Mouse (Mus musculus): ENCODE data around the gene Zscan18.
A peak's percentile ranks its signal among the peaks of the same experiment; 100 is the strongest.
"Not testable (repeated sequence)": the region's sequence is repeated elsewhere in the genome, so short reads cannot be mapped to it uniquely, and the experiment has no call there.

The Zscan18 gene

DNA sequence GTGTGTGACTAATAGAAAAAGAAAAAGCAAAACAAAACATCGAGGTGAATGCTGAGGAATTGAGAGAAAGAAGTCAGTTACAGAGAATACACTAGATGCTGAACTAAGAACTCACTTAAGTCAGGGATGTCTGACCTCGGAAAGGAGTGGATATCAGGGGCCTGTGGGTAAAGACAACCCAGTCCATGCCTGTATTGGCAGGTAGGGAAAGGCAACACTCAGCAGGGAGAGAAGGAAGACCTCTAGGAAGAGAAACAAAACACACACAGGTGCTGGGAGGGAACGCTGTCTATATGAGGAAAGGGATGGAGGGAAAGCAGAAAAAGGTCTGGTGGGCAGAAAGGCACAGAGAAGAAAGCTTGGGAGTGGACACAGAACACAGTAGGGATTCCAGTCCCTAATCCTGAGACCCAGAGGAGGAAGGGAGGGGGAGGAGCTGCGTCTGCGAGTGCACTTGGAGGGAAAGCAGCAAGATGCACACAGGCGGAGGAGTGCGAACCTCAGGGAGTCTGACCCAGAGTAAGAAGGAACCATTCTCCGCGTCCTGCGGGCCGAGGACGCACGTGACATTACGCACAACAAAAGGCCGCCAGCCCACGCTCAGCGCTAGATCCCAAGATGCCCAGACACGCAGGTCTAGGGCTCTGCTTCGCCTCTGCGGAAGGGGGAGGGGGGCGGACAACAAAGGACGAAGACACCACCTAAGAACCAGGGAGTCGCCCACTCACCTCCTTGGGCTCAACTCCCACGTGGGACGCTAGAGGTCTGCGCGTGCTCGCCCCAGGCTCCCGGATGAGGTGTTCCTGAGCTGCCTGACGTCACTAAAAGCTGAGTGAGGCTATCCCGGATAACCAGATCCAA lies at the start of gene Zscan18:
TSS of gene Zscan18 (minus strand) at position 770 of the 861 bp plus-strand sequence.
- DNase-seq (ENCODE audit: low read depth) = no peak

DNA sequence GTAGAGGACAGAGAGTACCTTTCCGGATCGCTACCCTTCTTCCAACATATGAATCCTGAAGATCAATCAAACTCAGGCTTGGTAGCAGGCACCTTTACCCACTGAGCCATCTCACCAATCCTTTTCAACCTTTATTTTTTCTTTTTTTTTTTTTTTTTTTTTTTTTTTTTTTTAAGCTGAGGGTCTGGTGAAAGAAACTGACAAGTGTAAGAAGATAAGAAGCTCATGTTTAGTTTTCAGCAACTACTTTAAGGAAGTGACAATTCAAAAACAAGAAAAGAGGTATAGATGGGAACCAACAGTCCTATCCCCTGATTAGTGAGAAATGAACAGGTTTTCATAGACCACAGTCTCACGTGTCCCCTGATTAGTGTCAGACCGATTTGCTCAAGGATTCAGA lies 32.3 kb upstream of the Zscan18 start:
- DNase-seq (ENCODE audit: low read depth) = no peak

DNA sequence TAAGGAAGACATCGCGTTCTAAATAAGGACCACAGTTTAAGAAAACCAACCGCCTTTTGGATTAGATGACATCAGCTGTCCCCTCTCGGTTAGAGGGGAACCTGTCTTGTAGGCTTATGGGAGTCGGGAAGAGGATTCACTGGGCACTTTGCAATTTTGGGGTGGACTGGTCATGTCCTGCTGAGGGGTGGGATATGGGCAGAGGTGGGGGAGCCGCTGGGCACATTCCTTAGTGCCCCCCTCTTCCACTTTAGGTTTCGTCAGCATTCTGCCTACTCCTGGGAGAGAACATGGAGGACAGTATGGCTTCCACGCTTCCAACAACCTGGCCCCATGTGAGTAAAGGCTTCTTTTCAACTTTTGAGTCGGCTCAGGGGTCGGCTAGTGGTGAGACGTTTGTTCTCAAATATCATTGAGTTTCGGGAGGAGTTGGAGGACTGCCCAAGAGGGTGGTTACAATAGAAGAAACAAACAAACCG lies 31.8 kb upstream of the Zscan18 start:
- peak; percentile 8 for DNase-seq (ENCODE audit: low read depth)

DNA sequence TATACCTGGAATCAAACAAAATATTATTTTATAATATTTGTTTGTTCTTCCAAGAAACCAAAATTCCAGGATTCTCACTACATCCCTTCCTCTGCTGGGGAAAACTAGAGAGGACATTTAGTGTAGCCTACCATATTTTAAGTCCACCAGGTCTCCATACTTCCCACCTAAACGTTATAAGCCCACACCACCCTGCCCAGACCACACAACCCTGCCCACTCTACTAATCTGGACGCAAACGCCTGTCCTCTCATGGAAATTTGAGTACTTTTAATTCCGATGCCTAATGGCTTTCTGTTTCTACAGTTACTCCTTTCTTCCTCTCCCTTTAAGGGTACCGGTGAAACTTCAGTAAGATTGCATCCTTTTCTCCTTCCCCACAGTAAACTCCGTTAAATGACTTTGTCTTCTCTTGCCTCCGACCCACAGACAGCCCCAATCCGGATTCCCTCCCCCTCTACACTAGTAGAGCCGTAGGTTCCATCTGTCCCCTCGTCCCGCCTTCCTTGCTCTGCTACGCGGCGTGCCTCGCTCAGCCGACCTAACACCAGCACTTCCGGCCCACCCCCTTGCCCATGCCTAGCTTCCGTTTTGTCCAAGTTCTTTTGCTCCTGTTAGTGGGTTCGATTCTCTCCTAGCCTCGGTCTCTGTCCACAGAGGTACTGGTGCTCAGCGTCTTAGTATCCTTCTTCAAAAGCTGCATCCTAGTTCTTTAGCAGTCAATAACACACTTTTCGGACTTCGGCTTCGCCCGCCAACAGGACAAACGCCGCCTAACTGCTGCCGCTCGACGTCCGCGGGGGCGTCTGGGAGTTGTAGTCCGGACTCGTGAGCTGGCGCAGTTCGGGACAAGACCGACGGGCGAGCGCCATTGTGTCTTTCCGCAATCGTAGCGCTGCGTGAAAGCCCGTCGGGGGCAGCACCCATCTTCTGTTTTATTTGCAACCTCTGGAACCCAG lies 31.0 kb upstream of the Zscan18 start, which contains the start of gene Zfp110:
TSS of gene Zfp110 (plus strand) at position 600 of the 959 bp plus-strand sequence.
- DNase-seq (ENCODE audit: low read depth) = peak; percentile 84

DNA sequence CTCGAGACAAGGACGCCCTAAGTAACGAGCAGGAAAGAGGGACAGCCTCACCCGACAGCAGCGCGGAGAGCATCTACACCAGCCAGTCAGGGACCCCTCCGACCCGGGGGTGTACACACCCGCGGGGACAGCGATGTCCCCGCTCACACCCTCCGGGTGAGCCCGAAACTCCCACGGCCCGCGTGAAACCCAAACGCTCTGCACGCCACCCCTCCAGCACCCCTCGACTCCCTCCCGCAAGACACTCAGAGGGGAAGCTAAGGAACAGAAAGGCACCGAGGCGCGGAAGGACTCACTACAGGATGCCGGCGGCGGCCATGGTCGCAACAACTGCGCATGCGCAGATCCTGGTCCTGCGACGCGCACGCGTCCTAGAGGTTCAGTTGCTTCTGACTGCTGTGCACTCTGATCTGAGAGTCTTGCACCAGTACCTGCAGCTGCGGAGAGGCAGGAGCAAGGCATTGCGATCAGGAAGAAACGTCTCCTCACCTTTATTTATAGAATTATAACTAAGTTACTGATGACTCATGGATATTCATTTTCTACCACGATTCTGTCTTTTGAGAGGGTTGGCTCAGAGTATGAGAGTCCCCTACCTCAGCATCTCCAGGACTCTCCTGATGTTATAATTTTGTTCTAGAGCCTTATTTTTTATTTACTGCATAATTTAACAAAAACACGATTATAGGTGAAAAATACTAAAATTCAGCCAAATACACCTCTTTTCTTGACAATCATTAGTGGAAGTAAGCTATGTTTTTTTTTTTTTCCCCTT lies 15.3 kb upstream of the Zscan18 start, which contains the start of gene Zfp329:
TSS of gene Zfp329 (minus strand) at position 338 of the 775 bp plus-strand sequence.
- peak; percentile 63 for DNase-seq (ENCODE audit: low read depth)

DNA sequence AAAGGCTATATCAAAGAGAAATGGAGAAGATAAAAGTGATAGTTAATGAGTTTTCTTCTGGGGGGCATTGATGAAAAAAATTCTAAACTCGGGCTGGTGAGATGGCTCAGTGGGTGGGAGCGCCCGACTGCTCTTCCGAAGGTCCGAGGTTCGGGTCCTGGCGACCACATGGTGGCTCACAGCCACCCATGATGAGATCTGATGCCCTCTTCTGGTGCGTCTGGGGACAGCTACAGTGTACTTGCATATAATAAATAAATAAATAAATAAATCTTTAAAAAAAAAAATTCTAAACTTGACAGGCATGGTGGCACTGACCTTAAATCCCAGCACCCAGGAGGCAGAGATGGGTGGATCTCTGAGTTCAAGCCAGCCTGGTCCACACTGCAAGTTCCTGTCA lies 12.1 kb upstream of the Zscan18 start:
- DNase-seq (ENCODE audit: low read depth) = no peak

DNA sequence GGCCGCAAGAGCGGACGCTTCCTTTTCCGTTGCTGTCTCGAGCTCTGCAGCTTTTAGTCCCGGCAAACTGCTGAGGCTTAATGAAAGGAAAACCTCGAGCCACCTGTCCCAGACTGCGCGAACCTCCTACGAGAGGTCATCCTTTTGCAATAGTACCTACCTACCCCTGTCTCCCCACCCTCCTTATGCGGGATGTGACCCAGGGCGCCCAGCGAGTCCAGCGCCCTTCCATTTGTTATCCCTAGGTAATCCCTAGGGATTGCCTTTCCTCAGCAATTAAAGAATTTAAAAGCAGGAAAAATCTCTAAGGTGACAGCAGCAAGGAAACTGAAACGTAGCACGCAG lies 264 bp upstream of the Zscan18 start:
- no peak for DNase-seq (ENCODE audit: low read depth)

DNA sequence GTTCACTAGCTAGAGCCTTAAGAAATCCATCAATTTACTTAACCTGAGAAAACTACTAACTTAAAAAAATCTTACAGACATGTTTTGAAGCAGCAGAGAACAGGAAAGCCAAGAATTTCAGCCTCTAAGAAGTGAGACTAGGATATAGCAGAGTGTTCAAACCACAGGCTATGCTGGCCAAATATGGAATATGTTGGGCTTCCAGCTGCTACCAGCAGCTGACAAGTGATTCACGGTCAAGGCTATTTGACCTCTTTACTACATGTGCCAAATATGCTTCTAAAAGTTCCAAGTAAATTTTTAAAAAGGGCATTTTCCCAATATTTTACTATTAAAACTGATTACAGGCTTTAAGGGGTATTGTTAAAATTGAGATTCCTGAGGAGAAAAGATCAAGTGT lies 3.9 kb downstream of the Zscan18 start:
- DNase-seq (ENCODE audit: low read depth) = no peak

DNA sequence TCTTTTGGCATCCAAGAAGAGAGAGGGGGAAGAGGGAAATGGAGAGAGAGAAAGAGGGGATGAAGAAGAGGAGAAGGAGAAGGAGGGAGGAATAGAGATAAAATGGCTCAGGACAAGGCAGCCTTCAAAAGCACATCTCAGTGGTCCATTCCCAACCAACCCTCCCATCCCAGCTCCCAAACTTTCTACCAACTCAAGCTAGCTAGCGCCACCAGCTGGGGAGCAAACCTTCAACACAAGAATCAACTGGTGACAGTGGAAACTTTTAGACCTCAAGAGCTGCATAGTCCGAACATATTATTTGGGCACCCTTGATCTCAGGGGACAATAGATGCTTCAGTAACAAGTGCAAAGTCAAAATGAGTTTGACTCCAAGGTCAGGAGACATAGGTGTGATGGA lies 5.5 kb downstream of the Zscan18 start:
- no peak for DNase-seq (ENCODE audit: low read depth)

DNA sequence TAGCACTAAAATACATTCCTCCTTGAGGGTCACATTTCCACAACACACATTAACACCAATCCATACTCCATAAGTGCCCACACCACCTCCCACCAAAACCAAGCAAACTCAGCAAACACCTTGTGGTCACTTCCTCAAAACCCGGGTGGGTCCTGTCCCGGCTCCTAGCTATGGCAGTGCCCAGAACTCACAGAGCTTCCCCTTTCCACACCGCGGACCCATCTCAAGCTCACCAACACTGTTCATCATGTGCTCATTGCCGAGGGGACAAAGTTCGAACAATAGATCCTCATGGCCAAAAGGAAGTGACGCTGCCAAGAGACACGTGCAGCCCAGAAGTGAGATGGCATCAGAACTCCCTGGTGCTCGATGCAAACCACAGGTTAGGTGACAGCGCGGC lies 10.8 kb downstream of the Zscan18 start:
- DNase-seq (ENCODE audit: low read depth) = not testable (repeated sequence)

DNA sequence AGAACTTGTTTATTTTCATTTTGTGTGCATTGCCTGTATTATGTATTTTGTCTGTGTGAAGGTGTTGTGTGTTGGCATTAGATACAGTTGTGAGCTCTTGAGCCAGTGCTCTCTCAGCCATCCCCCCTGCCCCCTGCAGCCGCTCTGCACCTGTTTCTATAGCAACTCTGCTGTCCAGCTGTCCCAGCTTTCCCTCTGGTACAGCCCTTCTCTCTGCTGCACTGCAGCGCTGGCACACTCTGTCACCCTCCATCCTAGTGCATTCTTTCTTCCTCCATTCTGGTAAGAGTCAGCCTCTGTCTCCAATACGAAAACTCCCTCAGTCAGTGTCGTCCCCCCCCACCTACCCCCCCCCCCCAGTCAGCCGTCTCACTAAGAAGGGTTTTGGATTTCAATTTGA lies 15.4 kb downstream of the Zscan18 start:
- no peak for DNase-seq (ENCODE audit: low read depth)

DNA sequence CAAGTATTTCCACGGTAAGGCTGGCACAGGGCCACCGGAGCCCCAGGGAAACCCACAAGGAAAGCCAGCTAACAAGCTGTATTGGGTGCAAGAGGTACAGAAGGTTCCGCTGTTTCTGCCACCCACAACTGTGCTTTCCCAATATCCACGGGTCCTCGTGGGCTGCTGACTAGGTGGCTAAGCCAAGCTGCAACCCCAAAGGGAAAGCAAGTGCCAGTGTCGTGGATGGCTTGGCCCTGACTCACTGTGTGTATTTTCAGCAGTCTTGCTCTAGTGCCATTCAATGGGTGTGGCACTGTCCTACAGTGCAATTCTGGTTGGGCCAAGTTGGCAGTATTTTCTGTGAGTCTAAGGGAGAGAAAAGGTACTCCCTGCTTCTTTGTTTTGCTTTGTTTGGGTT lies 16.1 kb downstream of the Zscan18 start:
- no peak for DNase-seq (ENCODE audit: low read depth)

DNA sequence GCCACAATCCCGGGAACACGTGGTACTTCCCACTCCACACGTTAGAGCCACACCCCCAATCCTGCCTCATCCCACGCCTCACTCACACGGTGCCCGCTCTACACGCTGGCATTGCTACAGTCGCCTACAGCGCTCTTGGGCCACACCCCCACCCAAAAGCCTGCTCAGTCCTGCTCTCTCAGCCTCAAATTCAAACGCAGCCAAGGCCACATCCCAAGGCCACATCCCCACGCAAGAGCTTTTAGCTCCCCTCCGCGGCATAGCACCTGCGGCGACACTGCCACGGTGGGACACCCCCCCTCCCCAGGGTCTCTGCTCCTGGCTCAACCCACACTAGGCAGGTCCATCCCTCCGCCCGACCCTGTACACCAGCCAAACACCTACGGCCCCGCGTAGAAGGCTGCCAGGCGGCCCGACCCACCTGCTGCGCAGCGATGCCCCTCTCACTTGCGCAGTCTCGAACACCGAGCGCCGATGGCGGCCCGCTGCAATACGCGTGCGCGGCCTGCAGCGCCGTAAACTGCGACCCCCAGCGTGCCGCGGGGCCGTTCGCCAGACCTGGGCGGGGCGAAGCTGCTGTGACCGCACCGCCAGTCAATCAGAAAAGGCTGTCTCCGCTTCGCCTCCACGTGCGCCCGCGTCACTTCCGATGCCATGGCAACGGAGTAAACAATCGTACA lies 23.1 kb downstream of the Zscan18 start:
- DNase-seq (ENCODE audit: low read depth) = no peak

DNA sequence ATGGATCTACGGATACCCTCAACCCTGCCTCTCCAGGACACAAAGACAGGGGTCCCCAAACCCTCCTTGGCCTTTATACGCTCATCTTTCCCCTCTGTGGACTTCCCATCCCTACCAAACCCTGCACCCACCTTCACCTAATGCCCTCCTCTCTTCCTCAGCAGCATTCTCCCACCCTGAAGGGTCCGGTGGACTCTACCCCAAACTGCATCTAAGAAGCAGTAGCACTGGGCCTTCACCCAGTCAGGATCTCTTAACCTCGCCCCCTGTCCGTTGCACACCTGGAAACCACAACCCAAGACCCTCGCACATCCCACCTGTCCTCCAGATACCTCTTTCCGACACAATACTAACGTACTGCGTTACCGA lies 23.7 kb downstream of the Zscan18 start:
- no peak for DNase-seq (ENCODE audit: low read depth)

DNA sequence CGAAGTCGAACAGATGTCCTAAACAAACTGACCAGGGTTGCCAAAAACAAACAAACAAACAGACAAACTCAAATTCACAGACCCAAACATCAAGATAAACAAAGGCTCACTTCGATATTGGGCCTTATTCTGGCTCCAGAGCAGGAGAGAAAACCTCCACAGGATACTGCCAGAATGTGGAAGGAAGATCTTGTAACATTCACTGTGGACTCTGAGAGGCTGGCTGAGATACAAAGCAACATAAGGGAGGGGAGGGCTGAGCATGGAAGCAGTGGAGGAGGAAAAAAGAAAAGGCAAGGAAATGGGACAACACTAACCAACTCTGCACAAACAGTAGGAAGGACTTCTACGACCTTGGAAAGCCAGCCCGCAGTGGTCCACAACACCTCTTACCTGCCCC lies 24.3 kb downstream of the Zscan18 start:
- no peak for DNase-seq (ENCODE audit: low read depth)

DNA sequence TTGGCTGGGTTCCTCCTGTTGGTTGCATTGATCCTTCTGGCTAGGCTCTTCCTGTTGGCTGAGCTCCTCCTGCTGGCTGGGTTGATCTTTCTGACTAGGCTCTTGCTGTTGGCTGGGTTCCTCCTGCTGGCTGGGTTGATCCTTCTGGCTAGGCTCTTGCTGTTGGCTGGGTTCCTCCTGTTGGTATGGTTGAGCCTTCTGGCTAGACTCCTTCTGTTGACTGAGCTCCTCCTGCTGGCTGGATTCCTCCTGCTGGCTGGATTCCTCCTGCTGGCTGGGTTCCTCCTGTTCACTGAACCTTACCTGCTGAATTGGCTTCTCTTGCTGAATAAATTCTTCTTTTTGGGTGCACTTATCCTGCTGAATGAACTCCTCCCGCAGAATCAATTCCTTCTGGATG lies 28.8 kb downstream of the Zscan18 start:
- peak; percentile 85 for DNase-seq (ENCODE audit: low read depth)

DNA sequence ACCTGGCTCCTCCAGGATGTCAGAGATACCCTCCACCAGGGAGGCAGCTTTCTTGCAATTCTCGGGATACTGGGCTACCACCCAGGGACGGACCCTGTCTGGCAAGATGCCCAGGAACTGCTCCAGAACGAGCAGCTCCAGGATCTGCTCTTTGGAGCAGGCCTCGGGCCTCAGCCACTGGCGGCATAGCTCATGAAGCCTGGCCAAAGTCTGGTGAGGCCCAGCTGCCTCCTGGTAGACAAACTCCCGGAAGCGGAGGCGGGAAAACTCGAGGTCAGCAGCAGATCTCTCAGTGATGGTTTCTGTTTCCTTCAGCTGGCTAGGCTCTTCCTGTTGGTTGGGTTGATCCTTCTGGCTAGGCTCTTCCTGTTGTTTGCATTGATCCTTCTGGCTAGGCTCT lies 29.3 kb downstream of the Zscan18 start:
- DNase-seq (ENCODE audit: low read depth) = no peak

DNA sequence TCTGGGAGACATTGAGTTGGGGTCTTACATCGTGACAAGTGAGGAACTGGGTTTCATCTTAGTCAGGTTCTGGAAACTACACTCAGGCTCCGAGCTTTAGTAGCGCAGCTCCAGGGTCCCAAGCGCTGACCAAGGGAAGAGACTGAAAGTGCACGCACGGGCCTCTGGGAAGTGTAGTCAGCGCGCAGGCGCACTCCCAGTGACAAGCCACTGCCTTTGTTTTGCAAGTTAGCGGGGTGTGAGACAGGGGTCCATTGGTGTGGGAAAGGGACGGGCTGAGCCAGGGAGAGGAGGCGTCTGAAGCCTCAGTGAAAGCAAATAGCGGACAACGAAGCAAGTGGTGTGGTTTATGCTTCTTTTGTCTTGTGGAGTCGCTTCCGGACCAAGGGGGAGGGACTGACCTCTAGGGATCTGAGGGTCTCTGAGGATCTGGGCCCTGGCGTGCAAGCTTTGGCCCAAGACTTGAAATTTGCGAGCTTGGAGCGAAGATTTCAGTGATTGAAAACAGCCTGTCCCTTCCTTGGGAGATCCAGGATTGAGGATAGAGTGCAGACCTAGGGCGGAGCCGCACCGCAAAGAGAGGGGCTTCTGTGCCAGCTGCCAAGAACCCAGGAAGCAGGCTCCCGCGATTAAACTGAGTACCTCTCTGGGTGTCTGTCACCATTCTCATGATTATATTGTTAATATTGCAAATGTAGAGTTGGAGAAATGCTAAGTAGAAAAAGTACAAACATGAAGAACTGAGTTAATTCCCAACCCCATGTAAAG lies 53.8 kb downstream of the Zscan18 start:
- no peak for DNase-seq (ENCODE audit: low read depth)

DNA sequence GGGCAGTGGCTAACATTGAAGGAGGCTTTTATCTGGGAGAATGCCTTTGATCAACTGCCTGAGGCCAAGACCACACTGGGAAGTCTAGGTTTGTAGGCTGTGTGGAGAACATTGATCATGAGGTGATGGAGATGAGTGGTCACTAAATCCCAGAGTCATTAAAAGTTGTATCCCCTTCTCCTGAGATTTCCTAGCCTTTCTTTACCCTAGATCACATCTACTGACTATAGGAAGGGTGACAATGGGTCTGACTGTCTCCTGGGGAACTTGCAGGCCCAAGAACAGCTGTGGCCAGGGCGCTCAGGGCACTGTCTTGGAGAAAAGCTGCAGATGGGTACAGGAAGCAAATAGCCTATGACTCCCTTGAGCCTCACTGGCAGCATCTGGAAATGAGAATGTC lies 68.5 kb downstream of the Zscan18 start, which contains the start of gene Vmn2r56:
TSS of gene Vmn2r56 (minus strand) at position 101 of the 400 bp plus-strand sequence.
- no peak for DNase-seq (ENCODE audit: low read depth)

All from fibroblast of lung, adult 2 months (primary cell).